ENCODE assay signal across 8 mouse cellular contexts in genomic region chr14:121053020-121053518, GRCm38 (mm10). TPM values are rescaled to one million over a fixed set of nuclear protein-coding genes. Genes with fewer than 3 reads are reported as not detected.
DNase-seq lines count a peak whose midpoint lies in the region; ATAC-seq and TF ChIP-seq lines count a peak whose summit lies in the region.

No protein-coding gene starts in this region.

- H3K9ac ChIP-seq in forebrain, postnatal 0 days, result no peak overlapping the region
- no peak overlapping the region for H3K9ac ChIP-seq in intestine, embryonic 16.5 days (ENCODE audit: low read depth, low read length)
- no peak overlapping the region for H3K9ac ChIP-seq in liver, embryonic 15.5 days

- no peak for TF ChIP-seq CTCF in layer of hippocampus, adult 2 months (conservative IDR thresholded peaks at IDR 0.05)
- TF ChIP-seq CTCF in forebrain, postnatal 0 days (IDR thresholded peaks at IDR 0.05; ENCODE audit: low read depth), result no peak

- H3K4me2 ChIP-seq in forebrain, postnatal 0 days (ENCODE audit: low read depth), result no peak overlapping the region
- peak overlapping the region; percentile 34 for H3K4me2 ChIP-seq in intestine, embryonic 16.5 days (ENCODE audit: low read depth, low read length)
- H3K4me2 ChIP-seq in liver, embryonic 15.5 days, result peak overlapping the region; percentile 25

- 5% methylated on average over 5 of the region's 5 CpGs for WGBS in forebrain, postnatal 0 days
- 8% methylated on average over 5 of the region's 5 CpGs for WGBS in intestine, embryonic 16.5 days
- 17% methylated on average over 5 of the region's 5 CpGs for WGBS in liver, embryonic 15.5 days (ENCODE audit: insufficient replicate concordance)

- ATAC-seq in forebrain, postnatal 0 days, result no peak; the same call in 1 of the 2 replicates
- ATAC-seq in intestine, embryonic 16.5 days, result peak; percentile 88
- ATAC-seq in liver, embryonic 15.5 days (ENCODE audit: insufficient read depth), result peak; percentile 66; the same call in 1 of the 2 replicates

- H3K4me3 ChIP-seq in layer of hippocampus, adult 2 months, result no peak overlapping the region
- H3K4me3 ChIP-seq in forebrain, postnatal 0 days (ENCODE audit: low read depth, low read length), result no peak overlapping the region
- peak overlapping the region; percentile 17; the same call in 1 of the 2 replicates for H3K4me3 ChIP-seq in intestine, embryonic 16.5 days (ENCODE audit: low read length)
- no peak overlapping the region for H3K4me3 ChIP-seq in liver, embryonic 15.5 days (replicated peaks)

- peaks cover 8% of the 10 kb centered on the region for H3K4me1 ChIP-seq in forebrain, postnatal 0 days (ENCODE audit: insufficient read depth)
- peaks cover 37% of the 10 kb centered on the region for H3K4me1 ChIP-seq in intestine, embryonic 16.5 days (ENCODE audit: control insufficient read depth, insufficient read depth, low read length)
- H3K4me1 ChIP-seq in liver, embryonic 15.5 days (replicated peaks), result peaks cover 17% of the 10 kb centered on the region

- DNase-seq in layer of hippocampus, adult 2 months (ENCODE audit: low spot score in 2 of 2), result no peak
- no peak for DNase-seq in layer of hippocampus, postnatal 10 days (ENCODE audit: low spot score in 2 of 2)
- DNase-seq in forebrain, postnatal 0 days, result no peak
- peak; percentile 41 for DNase-seq in retina, adult 2 months (ENCODE audit: low read depth, low spot score)
- DNase-seq in layer of hippocampus, adult 18-20 months (ENCODE audit: low spot score in 2 of 2), result no peak
- no peak for DNase-seq in adipocyte (ENCODE audit: low spot score)

- H3K27ac ChIP-seq in layer of hippocampus, adult 2 months, result peak overlapping the region; percentile 64
- 0 out of 2 replicates have a peak overlapping the region, but pooled peaks have one; percentile 3 for H3K27ac ChIP-seq in forebrain, postnatal 0 days (ENCODE audit: low read depth, low read length)
- H3K27ac ChIP-seq in intestine, embryonic 16.5 days (ENCODE audit: low read length), result peak overlapping the region; percentile 69
- H3K27ac ChIP-seq in liver, embryonic 15.5 days (replicated peaks), result peak overlapping the region; percentile 68

- no peaks in the 10 kb centered on the region for H3K9me3 ChIP-seq in forebrain, postnatal 0 days (ENCODE audit: low read length)
- H3K9me3 ChIP-seq in intestine, embryonic 16.5 days (ENCODE audit: control insufficient read depth, low read length), result no peaks in the 10 kb centered on the region
- H3K9me3 ChIP-seq in liver, embryonic 15.5 days (replicated peaks), result no peaks in the 10 kb centered on the region

- 0 out of 2 replicates have a peak, but pooled peaks cover under 1% of the 10 kb centered on the region for H3K36me3 ChIP-seq in forebrain, postnatal 0 days (ENCODE audit: insufficient read depth)
- H3K36me3 ChIP-seq in intestine, embryonic 16.5 days (ENCODE audit: control insufficient read depth, insufficient read depth, low read length), result no peaks in the 10 kb centered on the region
- no peaks in the 10 kb centered on the region for H3K36me3 ChIP-seq in liver, embryonic 15.5 days (replicated peaks)

- H3K27me3 ChIP-seq in forebrain, postnatal 0 days (ENCODE audit: insufficient read depth, low read length), result no peaks in the 10 kb centered on the region
- no peaks in the 10 kb centered on the region for H3K27me3 ChIP-seq in intestine, embryonic 16.5 days (replicated peaks; ENCODE audit: control insufficient read depth, insufficient read depth, low read length)
- H3K27me3 ChIP-seq in liver, embryonic 15.5 days, result no peaks in the 10 kb centered on the region

RNA-seq across cellular contexts. Expression of gene Farp1, which starts 18.1 kb away (rescaled TPM):
- total RNA-seq in layer of hippocampus, adult 2 months (2021), result 100 to 1,000 TPM; 102 TPM
- 100 to 1,000 TPM; 117 to 119 TPM for total RNA-seq in layer of hippocampus, postnatal 10 days (2021)
- total RNA-seq in forebrain, postnatal 0 days (2014; rRNA removed), result 88.9 and 120 TPM in 2 replicates
- polyA plus RNA-seq in forebrain, postnatal 0 days (2015; fragmentation: Nextera tagmentation; extraction: Ambion mirVana), result 31.6 and 48.3 TPM in 2 replicates
- polyA plus RNA-seq in intestine, embryonic 16.5 days (2015; fragmentation: Nextera tagmentation; extraction: Ambion mirVana), result 8.7 and 10.5 TPM in 2 replicates
- polyA plus RNA-seq in liver, embryonic 15.5 days (2015; fragmentation: Nextera tagmentation; extraction: Ambion mirVana), result 3.2 and 3.8 TPM in 2 replicates
- 10 to 100 TPM; 92.2 to 98.8 TPM for total RNA-seq in layer of hippocampus, adult 18-20 months (2021)

Comparison
In these comparisons a context has a peak if more than half of its experiments do, and no peak if none do; other contexts are left out.
1. H3K27ac ChIP-seq: peak in every context shown above with its lines; median percentile 69 in intestine, embryonic 16.5 days; 68 in liver, embryonic 15.5 days; 64 in layer of hippocampus, adult 2 months; 3 in forebrain, postnatal 0 days.